Mouse (Mus musculus): ENCODE data around the gene Per3. TPM values are rescaled to one million over a fixed set of nuclear protein-coding genes. Genes with fewer than 3 reads are reported as not detected.

Gene Per3
- 2.6 and 2.9 TPM in 2 replicates for polyA plus RNA-seq (2014; fragmentation: Nextera tagmentation; extraction: Ambion mirVana)

GRCm38 (mm10) chr4:151044037-151044943 lies at the start of gene Per3:
TSS of gene Per3 (minus strand) at chr4:151044665.
- peaks cover 24% of the 10 kb centered on the region for H3K36me3 ChIP-seq (ENCODE audit: control insufficient read depth, insufficient read depth, low read length)

GRCm38 (mm10) chr4:151089270-151089669 lies 44.8 kb upstream of the Per3 start, which contains the start of gene Gm13090:
TSS of gene Gm13090 (plus strand) at chr4:151089570.
- Histone ChIP-seq H3K4me3 (ENCODE audit: low read depth, low read length) (no peak within 1 kb of the TSS), H3K27ac (ENCODE audit: low read depth, low read length) (peak within 1 kb of the TSS; percentile 35; the same call in 1 of the 2 replicates), H3K9ac (ENCODE audit: low read length) (0 out of 2 replicates have a peak within 1 kb of the TSS, but pooled peaks have one; percentile 8), H3K4me2 (ENCODE audit: low read length) (no peak within 1 kb of the TSS), H3K4me1 (ENCODE audit: control insufficient read depth, insufficient read depth, low read length) (0 out of 2 replicates have a peak, but pooled peaks cover 2% of the 10 kb centered on the region), H3K36me3 (ENCODE audit: control insufficient read depth, insufficient read depth, low read length) (peaks cover 53% of the 10 kb centered on the region), H3K9me3 (replicated peaks; ENCODE audit: control insufficient read depth, low read length) (no peaks in the 10 kb centered on the region), H3K27me3 (replicated peaks; ENCODE audit: control insufficient read depth, insufficient read depth, low read length) (no peaks in the 10 kb centered on the region)
- no peak for ATAC-seq
- 87% methylated on average over 7 of the region's 7 CpGs for WGBS
- no peak for DNase-seq (ENCODE audit: low spot score)

More at GRCm38 (mm10) chr4:151044037-151044943, at the start of gene Per3:
- Histone ChIP-seq H3K27me3 (replicated peaks; ENCODE audit: control insufficient read depth, insufficient read depth, low read length) (0 out of 2 replicates have a peak, but pooled peaks cover 2% of the 10 kb centered on the region), H3K4me1 (ENCODE audit: control insufficient read depth, insufficient read depth, low read length) (peaks cover 6% of the 10 kb centered on the region; the same call in 1 of the 2 replicates), H3K9ac (ENCODE audit: low read length) (peak within 1 kb of the TSS; percentile 61), H3K9me3 (replicated peaks; ENCODE audit: control insufficient read depth, low read length) (no peaks in the 10 kb centered on the region), H3K4me3 (ENCODE audit: low read depth, low read length) (peak within 1 kb of the TSS; percentile 53), H3K4me2 (ENCODE audit: low read length) (peak within 1 kb of the TSS; percentile 98), H3K27ac (ENCODE audit: low read depth, low read length) (peak within 1 kb of the TSS; percentile 33; the same call in 1 of the 2 replicates)
- WGBS = under 1% methylated on average over 53 of the region's 79 CpGs
- peak; percentile 93 for DNase-seq (ENCODE audit: low spot score)
- peak; percentile 98 for ATAC-seq

GRCm38 (mm10) chr4:151088819-151089218 lies 44.4 kb upstream of the Per3 start:
- 90% methylated on average over 14 of the region's 14 CpGs for WGBS
- H3K4me3 ChIP-seq (ENCODE audit: low read depth, low read length) = no peak overlapping the region
- H3K27me3 ChIP-seq (replicated peaks; ENCODE audit: control insufficient read depth, insufficient read depth, low read length) = no peaks in the 10 kb centered on the region
- H3K9me3 ChIP-seq (replicated peaks; ENCODE audit: control insufficient read depth, low read length) = no peaks in the 10 kb centered on the region
- no peak overlapping the region for H3K4me2 ChIP-seq (ENCODE audit: low read length)
- DNase-seq (ENCODE audit: low spot score) (no peak), ATAC-seq (0 out of 2 replicates have a peak, but pooled peaks have one; percentile 29)
- peaks cover 53% of the 10 kb centered on the region for H3K36me3 ChIP-seq (ENCODE audit: control insufficient read depth, insufficient read depth, low read length)
- H3K27ac ChIP-seq (ENCODE audit: low read depth, low read length) = peak overlapping the region; percentile 35; the same call in 1 of the 2 replicates
- 0 out of 2 replicates have a peak overlapping the region, but pooled peaks have one; percentile 8 for H3K9ac ChIP-seq (ENCODE audit: low read length)
- H3K4me1 ChIP-seq (ENCODE audit: control insufficient read depth, insufficient read depth, low read length) = 0 out of 2 replicates have a peak, but pooled peaks cover 2% of the 10 kb centered on the region

- H3K27me3 ChIP-seq (replicated peaks; ENCODE audit: control insufficient read depth, insufficient read depth, low read length) = no peaks in the 10 kb centered on the region
- H3K9me3 ChIP-seq (replicated peaks; ENCODE audit: control insufficient read depth, low read length) = no peaks in the 10 kb centered on the region
- no peak overlapping the region for H3K9ac ChIP-seq (ENCODE audit: low read length)
- 90% methylated on average over 1 of the region's 1 CpGs for WGBS
- DNase-seq (ENCODE audit: low spot score) (no peak), ATAC-seq (no peak)
- H3K4me1 ChIP-seq (ENCODE audit: control insufficient read depth, insufficient read depth, low read length) = 0 out of 2 replicates have a peak, but pooled peaks cover 2% of the 10 kb centered on the region
- peaks cover 64% of the 10 kb centered on the region for H3K36me3 ChIP-seq (ENCODE audit: control insufficient read depth, insufficient read depth, low read length)
- no peak overlapping the region for H3K4me3 ChIP-seq (ENCODE audit: low read depth, low read length)
- no peak overlapping the region for H3K4me2 ChIP-seq (ENCODE audit: low read length)
- no peak overlapping the region for H3K27ac ChIP-seq (ENCODE audit: low read depth, low read length)
Observed at GRCm38 (mm10) chr4:151087358-151087757, 42.9 kb upstream of the Per3 start.

- Histone ChIP-seq H3K27me3 (replicated peaks; ENCODE audit: control insufficient read depth, insufficient read depth, low read length) (no peaks in the 10 kb centered on the region), H3K9ac (ENCODE audit: low read length) (no peak overlapping the region)
Observed at GRCm38 (mm10) chr4:151083027-151083426, 38.6 kb upstream of the Per3 start.

GRCm38 (mm10) chr4:151081977-151082376 lies 37.5 kb upstream of the Per3 start:
- Histone ChIP-seq H3K27ac (ENCODE audit: low read depth, low read length) (no peak overlapping the region), H3K9ac (ENCODE audit: low read length) (no peak overlapping the region), H3K27me3 (replicated peaks; ENCODE audit: control insufficient read depth, insufficient read depth, low read length) (no peaks in the 10 kb centered on the region), H3K36me3 (ENCODE audit: control insufficient read depth, insufficient read depth, low read length) (peaks cover 99% of the 10 kb centered on the region), H3K4me3 (ENCODE audit: low read depth, low read length) (no peak overlapping the region), H3K9me3 (replicated peaks; ENCODE audit: control insufficient read depth, low read length) (no peaks in the 10 kb centered on the region), H3K4me2 (ENCODE audit: low read length) (no peak overlapping the region), H3K4me1 (ENCODE audit: control insufficient read depth, insufficient read depth, low read length) (no peaks in the 10 kb centered on the region)
- DNase-seq (ENCODE audit: low spot score) = no peak
- 93% methylated on average over 13 of the region's 13 CpGs for WGBS
- ATAC-seq = no peak

More at GRCm38 (mm10) chr4:151083027-151083426, 38.6 kb upstream of the Per3 start:
- Histone ChIP-seq H3K4me2 (ENCODE audit: low read length) (no peak overlapping the region), H3K4me3 (ENCODE audit: low read depth, low read length) (no peak overlapping the region), H3K9me3 (replicated peaks; ENCODE audit: control insufficient read depth, low read length) (no peaks in the 10 kb centered on the region), H3K36me3 (ENCODE audit: control insufficient read depth, insufficient read depth, low read length) (peaks cover 98% of the 10 kb centered on the region), H3K4me1 (ENCODE audit: control insufficient read depth, insufficient read depth, low read length) (no peaks in the 10 kb centered on the region), H3K27ac (ENCODE audit: low read depth, low read length) (no peak overlapping the region)
- DNase-seq (ENCODE audit: low spot score) (no peak), ATAC-seq (no peak)
- 87% methylated on average over 5 of the region's 5 CpGs for WGBS

- DNase-seq (ENCODE audit: low spot score) = no peak
- Histone ChIP-seq H3K4me3 (ENCODE audit: low read depth, low read length) (no peak overlapping the region), H3K9me3 (replicated peaks; ENCODE audit: control insufficient read depth, low read length) (no peaks in the 10 kb centered on the region), H3K27me3 (replicated peaks; ENCODE audit: control insufficient read depth, insufficient read depth, low read length) (no peaks in the 10 kb centered on the region), H3K4me2 (ENCODE audit: low read length) (no peak overlapping the region), H3K9ac (ENCODE audit: low read length) (no peak overlapping the region), H3K27ac (ENCODE audit: low read depth, low read length) (no peak overlapping the region), H3K4me1 (ENCODE audit: control insufficient read depth, insufficient read depth, low read length) (no peaks in the 10 kb centered on the region), H3K36me3 (ENCODE audit: control insufficient read depth, insufficient read depth, low read length) (peaks cover 99% of the 10 kb centered on the region)
- 93% methylated on average over 2 of the region's 2 CpGs for WGBS
- no peak for ATAC-seq
Observed at GRCm38 (mm10) chr4:151081355-151081754, 36.9 kb upstream of the Per3 start.

GRCm38 (mm10) chr4:151074817-151075216 lies 30.4 kb upstream of the Per3 start:
- WGBS = 94% methylated on average over 15 of the region's 15 CpGs

More at GRCm38 (mm10) chr4:151074817-151075216, 30.4 kb upstream of the Per3 start:
- no peaks in the 10 kb centered on the region for H3K27me3 ChIP-seq (replicated peaks; ENCODE audit: control insufficient read depth, insufficient read depth, low read length)
- no peaks in the 10 kb centered on the region for H3K9me3 ChIP-seq (replicated peaks; ENCODE audit: control insufficient read depth, low read length)
- ATAC-seq (no peak), DNase-seq (ENCODE audit: low spot score) (no peak)
- no peak overlapping the region for H3K27ac ChIP-seq (ENCODE audit: low read depth, low read length)
- H3K36me3 ChIP-seq (ENCODE audit: control insufficient read depth, insufficient read depth, low read length) = peaks cover 99% of the 10 kb centered on the region
- no peak overlapping the region for H3K4me2 ChIP-seq (ENCODE audit: low read length)
- H3K4me3 ChIP-seq (ENCODE audit: low read depth, low read length) = no peak overlapping the region
- H3K4me1 ChIP-seq (ENCODE audit: control insufficient read depth, insufficient read depth, low read length) = no peaks in the 10 kb centered on the region
- no peak overlapping the region for H3K9ac ChIP-seq (ENCODE audit: low read length)

Data from forebrain, embryonic 14.5 days (tissue).